Mouse (Mus musculus): Measurements from ENCODE around the gene Ncstn. TPM values are rescaled to one million over a fixed set of nuclear protein-coding genes. Genes with fewer than 3 reads are reported as not detected.
A peak's percentile ranks its signal among the peaks of the same experiment; 100 is the strongest.

Ncstn gene
- total RNA-seq, 2 experiments from 2014 or later: 39.8 to 81.2 TPM

- ATAC-seq (ENCODE audit: poor library complexity, severe bottlenecking): no peak
Measured at GRCm38 (mm10) chr1:172077981-172078380, 4.6 kb downstream of the Ncstn start.

- ATAC-seq (ENCODE audit: poor library complexity, severe bottlenecking): no peak
Measured at GRCm38 (mm10) chr1:172072604-172073003, 10.0 kb downstream of the Ncstn start.

- ATAC-seq (ENCODE audit: poor library complexity, severe bottlenecking): no peak
Measured at GRCm38 (mm10) chr1:172071556-172071955, 11.0 kb downstream of the Ncstn start.

GRCm38 (mm10) chr1:172070227-172070626 lies 12.4 kb downstream of the Ncstn start:
- no peak for ATAC-seq (ENCODE audit: poor library complexity, severe bottlenecking)

GRCm38 (mm10) chr1:172064613-172065141 lies 17.9 kb downstream of the Ncstn start:
- ATAC-seq (ENCODE audit: poor library complexity, severe bottlenecking): no peak

GRCm38 (mm10) chr1:172063291-172064023 lies 19.1 kb downstream of the Ncstn start:
- no peak for ATAC-seq (ENCODE audit: poor library complexity, severe bottlenecking)

- ATAC-seq (ENCODE audit: poor library complexity, severe bottlenecking): no peak
Measured at GRCm38 (mm10) chr1:172062101-172062500, 20.5 kb downstream of the Ncstn start.

GRCm38 (mm10) chr1:172061217-172061616 lies 21.4 kb downstream of the Ncstn start:
- ATAC-seq (ENCODE audit: poor library complexity, severe bottlenecking): 0 out of 2 replicates have a peak, but pooled peaks have one; percentile 38

- no peak for ATAC-seq (ENCODE audit: poor library complexity, severe bottlenecking)
Measured at GRCm38 (mm10) chr1:172060659-172061058, 21.9 kb downstream of the Ncstn start.

- no peak for ATAC-seq (ENCODE audit: poor library complexity, severe bottlenecking)
Measured at GRCm38 (mm10) chr1:172058874-172059273, 23.7 kb downstream of the Ncstn start.

GRCm38 (mm10) chr1:172058321-172058720 lies 24.3 kb downstream of the Ncstn start:
- no peak for ATAC-seq (ENCODE audit: poor library complexity, severe bottlenecking)

GRCm38 (mm10) chr1:172057491-172057921 lies 25.1 kb downstream of the Ncstn start, which contains the start of gene Nhlh1:
Nhlh1 (minus strand) TSS chr1:172057573.
- no peak for ATAC-seq (ENCODE audit: poor library complexity, severe bottlenecking)

- no peak for ATAC-seq (ENCODE audit: poor library complexity, severe bottlenecking)
Measured at GRCm38 (mm10) chr1:172056251-172056650, 26.3 kb downstream of the Ncstn start.

GRCm38 (mm10) chr1:172053541-172054440 lies 28.8 kb downstream of the Ncstn start:
- ATAC-seq (ENCODE audit: poor library complexity, severe bottlenecking): no peak

GRCm38 (mm10) chr1:172052766-172053279 lies 29.8 kb downstream of the Ncstn start:
- ATAC-seq (ENCODE audit: poor library complexity, severe bottlenecking): no peak

GRCm38 (mm10) chr1:172049131-172049782 lies 33.3 kb downstream of the Ncstn start:
- ATAC-seq (ENCODE audit: poor library complexity, severe bottlenecking): no peak

- no peak for ATAC-seq (ENCODE audit: poor library complexity, severe bottlenecking)
Measured at GRCm38 (mm10) chr1:172048241-172048734, 34.3 kb downstream of the Ncstn start.

- peak; percentile 88 for ATAC-seq (ENCODE audit: poor library complexity, severe bottlenecking)
Measured at GRCm38 (mm10) chr1:172046938-172047337, 35.7 kb downstream of the Ncstn start.

GRCm38 (mm10) chr1:172046410-172046809 lies 36.2 kb downstream of the Ncstn start:
- ATAC-seq (ENCODE audit: poor library complexity, severe bottlenecking): no peak

GRCm38 (mm10) chr1:172029914-172030313 lies 52.7 kb downstream of the Ncstn start:
- no peak for ATAC-seq (ENCODE audit: poor library complexity, severe bottlenecking)

All from megakaryocyte, adult 5-6 weeks (primary cell).